Mouse (Mus musculus) kidney, adult 2 months (tissue): Measurements from ENCODE around the gene Tmem116.
"Not testable (repeated sequence)": the region's sequence is repeated elsewhere in the genome, so short reads cannot be mapped to it uniquely, and the experiment has no call there.

Experiments used
- CTCF ChIP-seq: fragments of 200-500 bp; conservative IDR thresholded peaks from 2 replicates; pipeline ENCODE4 v1.5.1; 2011; ENCODE audit warnings: low read depth, mild to moderate bottlenecking, control low read depth, low read length, moderate library complexity, mixed read lengths; ENCODE audit not compliant: insufficient read depth, insufficient read length
- POLR2A ChIP-seq: fragments of 200-500 bp; IDR thresholded peaks from one replicate; pipeline ENCODE4 v1.6.1; 2011; ENCODE audit warnings: low read depth, low read length, control low read depth

DNA sequence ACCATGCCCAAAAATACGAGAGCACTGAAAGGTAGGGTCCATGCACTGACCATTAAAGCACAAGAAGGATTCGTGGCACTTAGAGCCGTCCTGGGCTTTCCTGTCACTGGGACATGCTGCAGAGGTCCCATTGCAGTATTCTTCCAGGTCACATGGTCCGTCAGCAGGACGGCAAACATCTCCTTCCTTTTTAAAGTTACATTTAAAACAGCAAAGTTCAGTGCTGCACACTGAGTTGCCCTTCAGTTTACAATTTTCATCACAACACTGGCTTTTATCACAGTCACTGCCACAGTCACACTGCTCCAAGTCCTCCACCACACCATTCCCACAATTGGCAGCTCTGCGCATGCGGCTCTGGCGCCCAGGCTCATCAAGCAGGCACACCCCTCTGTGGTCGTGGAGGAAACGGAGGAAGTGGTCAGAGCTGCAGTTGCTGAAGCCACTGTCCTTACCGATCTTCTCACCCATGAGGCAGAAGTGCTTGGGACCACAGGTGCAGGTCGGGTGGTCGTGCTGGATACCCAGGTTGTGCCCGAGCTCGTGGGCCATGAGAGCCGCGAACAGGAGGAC lies 49.8 kb downstream of the Tmem116 start:
- TF ChIP-seq POLR2A, CTCF: not testable (repeated sequence)
